Mouse (Mus musculus) kidney, postnatal 36 days (tissue): ENCODE results near the gene Cirbp.
A peak's percentile ranks its signal among the peaks of the same experiment; 100 is the strongest.

Experiments
- DNase-seq, 2 experiments: peaks; one replicate each; pipeline ENCODE4 v3.0.0; 2021 to 2022; ENCODE audit warnings: mixed read lengths in 2 of 2

Cirbp gene

DNA sequence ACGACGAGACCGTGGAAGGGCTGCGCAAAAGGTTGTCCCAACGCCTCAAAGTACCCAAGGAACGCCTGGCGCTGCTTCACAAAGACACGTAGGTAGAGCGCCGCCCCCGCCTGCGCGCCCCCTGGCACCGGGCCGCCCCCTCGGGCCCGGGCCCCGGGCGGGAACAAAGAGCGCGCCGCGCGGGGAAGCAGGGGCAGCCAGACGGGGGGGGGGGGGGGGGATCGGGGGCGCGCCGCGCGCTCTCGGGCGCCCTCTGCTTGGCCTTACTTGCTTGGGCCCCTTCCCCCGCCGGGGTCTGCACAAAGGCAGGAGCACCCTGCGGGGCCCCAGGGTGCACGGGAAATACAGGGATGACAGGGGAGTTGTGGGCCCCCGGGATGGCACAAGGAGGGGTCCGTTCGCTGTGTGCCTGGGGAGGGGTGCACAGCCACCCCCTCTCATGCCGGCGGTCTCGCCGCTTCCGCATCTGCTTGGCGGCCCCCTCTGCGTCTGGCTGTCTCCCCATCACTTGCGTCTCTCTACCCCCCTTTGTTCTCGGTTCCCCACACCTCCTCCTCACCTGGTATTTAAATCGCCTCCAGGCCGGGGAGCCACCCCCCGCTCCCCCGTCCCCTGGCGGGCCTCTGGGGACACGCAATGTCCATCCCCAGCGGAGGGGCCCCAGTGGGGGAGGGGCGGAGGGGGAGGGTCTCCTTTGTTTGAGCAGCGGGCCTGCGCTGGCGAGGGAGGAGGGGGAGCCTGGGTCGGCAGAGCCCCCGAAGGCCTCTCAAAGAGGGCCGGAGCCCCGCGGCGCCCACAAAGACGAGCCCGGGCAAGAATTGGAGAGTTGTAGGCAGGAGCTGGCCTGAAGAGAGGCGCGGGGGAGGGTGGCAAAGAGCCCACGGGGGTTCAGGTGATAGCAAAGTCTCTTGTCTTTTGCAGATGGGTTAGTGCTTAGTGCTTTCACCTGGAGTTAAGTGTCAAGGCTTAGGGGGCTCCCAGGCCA, 15.3 kb upstream of the Cirbp start:
- peak in 1 of 2 experiments; percentile 70 for DNase-seq

- peak; percentile 91 for DNase-seq
Observed at GRCm38 (mm10) chr10:80151211-80152034, 14.4 kb upstream of the Cirbp start.

DNA sequence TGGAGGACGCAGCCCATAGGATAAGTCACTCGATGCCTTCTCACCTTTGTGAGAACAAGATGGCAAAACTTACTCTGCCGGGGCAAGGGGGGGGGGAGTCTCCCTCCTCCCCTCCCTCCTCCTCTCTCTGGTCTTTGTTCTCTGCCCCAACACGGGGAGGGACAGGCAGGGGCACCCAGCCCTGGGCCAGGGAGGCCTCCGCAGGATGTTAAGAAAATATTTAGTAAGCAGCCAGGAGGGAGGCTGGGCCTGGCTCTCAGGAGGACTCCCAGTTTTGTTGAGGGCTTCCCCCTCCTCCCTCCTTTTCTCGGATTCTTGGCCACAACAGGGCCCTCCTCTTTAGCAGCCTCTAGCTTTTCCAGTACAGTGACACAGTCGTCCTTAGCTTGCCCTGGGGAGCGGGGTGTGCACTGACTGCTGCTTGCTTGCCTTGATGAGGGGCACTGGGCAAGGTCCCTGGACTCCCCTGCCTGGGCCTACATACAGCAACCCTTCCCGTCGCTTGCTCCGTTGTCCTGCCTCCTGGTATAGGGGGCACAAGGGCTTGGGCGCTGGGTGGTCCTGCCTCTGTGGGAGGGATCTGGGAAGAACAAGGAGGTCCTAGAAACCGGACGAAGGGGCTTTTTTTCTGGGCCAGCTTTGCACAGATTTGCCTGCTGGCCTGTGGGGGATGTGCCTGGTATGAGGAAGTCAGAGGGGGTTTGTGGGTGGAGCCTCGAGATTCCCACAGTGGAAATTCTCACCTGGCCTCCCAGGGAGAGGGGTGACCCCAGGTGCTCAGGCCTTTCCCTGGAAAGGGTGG, 13.5 kb upstream of the Cirbp start:
- peak; percentile 77 to 86 for DNase-seq

GRCm38 (mm10) chr10:80152873-80153260, 12.9 kb upstream of the Cirbp start:
- peak; percentile 85 to 86 for DNase-seq

GRCm38 (mm10) chr10:80153713-80154112, 12.1 kb upstream of the Cirbp start:
- DNase-seq: peak; percentile 76

- no peak for DNase-seq
Observed at GRCm38 (mm10) chr10:80154384-80154783, 11.4 kb upstream of the Cirbp start.

- DNase-seq: no peak
Observed at GRCm38 (mm10) chr10:80155277-80155676, 10.5 kb upstream of the Cirbp start.

DNA sequence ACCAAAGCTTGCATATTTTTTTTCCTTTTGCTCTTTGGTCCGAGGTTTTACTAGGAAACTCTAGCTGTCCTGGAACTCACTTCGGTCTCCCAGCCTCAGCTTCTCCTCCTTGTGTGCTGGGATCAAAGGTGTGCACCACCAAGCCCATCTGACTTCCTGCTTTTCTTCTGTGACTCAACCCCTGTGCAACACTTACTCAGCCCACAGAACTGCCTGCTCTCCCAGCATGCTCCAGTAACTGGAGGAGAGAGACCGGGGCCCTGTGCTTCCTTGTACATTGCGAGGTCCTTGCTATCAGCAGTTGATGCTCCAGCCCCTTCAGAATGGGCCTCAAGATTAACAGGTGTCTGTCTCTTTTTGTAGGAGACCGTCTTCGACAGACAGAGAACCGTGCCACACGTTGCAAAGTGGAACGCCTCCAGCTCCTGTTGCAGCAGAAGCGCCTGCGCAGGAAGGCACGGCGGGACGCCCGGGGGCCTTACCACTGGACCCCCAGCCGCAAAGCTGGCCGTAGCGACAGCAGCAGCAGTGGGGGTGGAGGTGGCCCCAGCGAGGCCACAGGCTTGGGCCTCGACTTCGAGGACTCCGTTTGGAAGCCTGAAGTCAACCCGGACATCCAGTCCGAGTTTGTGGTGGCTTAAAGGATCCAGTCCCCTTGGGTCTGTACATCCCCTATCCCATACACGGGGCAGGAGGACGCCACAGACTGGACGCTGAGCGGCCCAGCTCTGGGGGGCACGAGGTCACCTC, 9.6 kb upstream of the Cirbp start:
- peak in 1 of 2 experiments; percentile 17 for DNase-seq

DNA sequence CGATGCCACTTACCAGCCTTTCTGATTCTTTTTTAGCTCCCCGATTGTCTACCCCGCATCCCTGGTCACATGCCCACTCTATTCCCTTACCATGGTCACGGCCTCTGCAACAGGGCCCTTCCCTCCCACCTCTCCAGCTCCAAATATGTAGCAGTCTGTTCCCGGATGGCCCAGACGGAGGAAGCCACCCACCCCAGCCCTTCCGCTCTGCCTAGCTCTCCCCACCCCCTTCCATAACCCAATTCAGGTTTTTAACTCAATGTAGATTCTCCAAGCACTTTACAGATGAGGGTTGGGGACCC, 9.1 kb upstream of the Cirbp start:
- peak; percentile 66 to 81 for DNase-seq

GRCm38 (mm10) chr10:80157141-80157929, 8.4 kb upstream of the Cirbp start:
- no peak for DNase-seq

GRCm38 (mm10) chr10:80158307-80158986, 7.3 kb upstream of the Cirbp start:
- peak; percentile 82 to 83 for DNase-seq

- DNase-seq: peak; percentile 66 to 76
Observed at GRCm38 (mm10) chr10:80159021-80159560, 6.7 kb upstream of the Cirbp start.

DNA sequence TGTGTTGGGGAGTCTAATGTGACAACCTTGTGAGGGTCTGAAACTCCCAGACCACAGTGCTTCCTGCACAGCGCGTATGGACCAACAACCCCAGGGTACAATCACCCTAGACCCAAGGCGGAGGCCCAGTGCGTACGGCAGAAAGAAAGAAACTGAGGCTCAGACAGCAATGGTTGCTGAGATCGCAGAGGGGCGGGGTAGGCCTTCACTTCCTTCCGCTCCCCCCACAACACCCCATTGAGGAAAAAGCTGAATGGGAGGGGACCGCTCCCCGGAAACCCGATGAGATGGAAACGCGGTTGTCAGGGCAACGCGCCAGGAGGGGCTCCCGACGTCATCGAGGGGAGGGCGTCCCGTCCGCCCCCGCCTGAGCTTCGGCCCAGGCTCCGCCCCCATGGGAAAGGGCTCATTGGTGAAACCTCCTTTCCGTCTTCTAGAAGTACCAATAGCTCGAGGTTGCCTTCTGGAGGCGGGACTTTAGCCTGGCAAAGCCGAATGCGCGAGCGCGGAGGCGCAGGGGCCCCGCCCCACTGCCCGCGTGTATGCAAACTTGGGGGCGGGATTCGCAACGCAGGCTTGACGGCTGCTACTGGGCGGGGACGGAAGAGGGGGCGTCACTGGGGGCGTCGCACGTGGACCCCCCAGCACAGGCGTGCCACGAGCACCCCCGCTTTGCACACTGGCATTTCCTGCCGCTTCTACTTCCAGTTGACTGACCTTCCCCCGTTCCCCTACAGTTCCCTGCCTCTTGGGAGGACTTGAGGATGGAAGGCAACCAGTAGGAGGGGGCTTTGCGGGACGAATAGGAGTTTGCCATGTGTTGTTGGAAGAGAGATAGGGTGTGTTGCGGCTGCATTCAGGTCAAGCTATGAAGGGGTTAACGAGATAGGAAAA, 6.0 kb upstream of the Cirbp start:
- DNase-seq: peak; percentile 98 to 99

GRCm38 (mm10) chr10:80160455-80161371, 5.1 kb upstream of the Cirbp start:
- peak; percentile 97 for DNase-seq

- peak; percentile 61 for DNase-seq
Observed at GRCm38 (mm10) chr10:80161522-80162242, 4.1 kb upstream of the Cirbp start.

DNA sequence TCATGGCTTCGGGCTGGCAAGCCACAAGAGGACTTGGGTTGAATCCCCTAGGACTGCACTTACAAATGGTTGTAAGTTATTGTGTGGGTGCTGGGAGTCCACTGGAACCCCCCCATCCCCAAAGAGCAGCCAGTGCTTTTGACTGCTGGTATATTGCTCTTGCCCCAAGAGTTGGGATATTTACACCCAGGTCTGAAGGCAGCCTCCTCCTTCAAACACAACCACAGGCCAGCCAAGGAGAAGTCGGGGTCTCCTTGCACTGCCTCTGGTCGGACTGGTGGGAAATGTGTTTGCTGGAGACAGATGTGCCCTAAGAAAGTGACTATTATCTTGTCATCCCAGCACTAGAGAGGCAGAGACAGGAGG, 3.6 kb upstream of the Cirbp start:
- no peak for DNase-seq

GRCm38 (mm10) chr10:80162716-80163299, 3.0 kb upstream of the Cirbp start:
- no peak for DNase-seq
